In the genomic region with DNA sequence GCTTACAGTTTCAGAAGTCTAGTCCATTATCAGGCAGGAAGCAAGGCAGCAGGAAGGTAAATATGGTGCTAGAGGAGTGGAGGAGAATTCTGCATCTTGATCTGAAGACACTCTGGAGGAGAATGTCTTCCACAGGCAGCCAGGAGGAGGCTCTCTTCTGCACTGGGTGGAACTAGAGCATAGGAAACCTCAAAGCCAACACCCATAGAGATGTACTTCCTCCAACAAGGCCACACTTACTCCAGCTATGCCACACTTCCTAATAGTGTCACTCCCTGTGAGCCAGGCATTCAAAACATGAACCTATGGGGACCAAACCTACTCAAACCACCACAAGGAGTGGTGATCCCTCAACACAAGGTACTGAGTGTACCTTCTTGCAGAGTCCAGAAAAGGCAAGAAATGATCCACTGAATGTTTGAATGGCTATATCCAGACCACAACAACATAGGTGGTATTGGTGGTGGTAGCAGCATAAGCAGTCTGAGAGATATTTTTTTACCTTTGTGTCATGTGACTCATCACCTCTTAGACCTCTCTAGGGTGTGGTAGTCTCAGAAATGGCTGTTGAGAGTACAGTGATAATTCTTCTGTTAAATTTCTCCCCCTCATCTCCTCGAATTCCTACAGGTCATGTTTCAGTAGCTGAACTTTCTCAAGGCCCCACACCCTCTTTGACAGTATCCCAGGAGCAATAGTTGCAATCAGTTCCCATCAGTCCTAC, we compare ENCODE assay signal across 9 mouse cellular contexts.
DNase-seq lines count a peak whose midpoint lies in the region; ATAC-seq and TF ChIP-seq lines count a peak whose summit lies in the region.
"Had no signal": no experiment of that assay in that cellular context is flagged by ENCODE, and none has a peak within 500 bp of the region (broad histone marks: within the 10 kb centered on the region; RNA-seq: fewer than 3 reads in every experiment).

No protein-coding gene starts in this region.

- peak; percentile 19 to 21 for DNase-seq in heart, adult 2 months
- peak; percentile 71 for DNase-seq in induced T-regulatory cell, adult 2 months (ENCODE audit: low read depth)
- DNase-seq in thymus, postnatal 0 days (ENCODE audit: low spot score), result peak; percentile 59
- no peak for DNase-seq in cerebellum, postnatal 4 days (ENCODE audit: low spot score in 2 of 2)
- DNase-seq in neural tube, embryonic 10.5 days (ENCODE audit: extremely low spot score, low spot score), result no peak
- DNase-seq: cerebellum, adult 11 months had no signal

- no peak overlapping the region for H3K4me2 ChIP-seq in heart, embryonic 11.5 days
- H3K4me2 ChIP-seq in neural tube, embryonic 15.5 days, result no peak overlapping the region

- no peaks in the 10 kb centered on the region for H3K4me1 ChIP-seq in heart, adult 2 months (ENCODE audit: control insufficient read depth, insufficient read depth, low read length)
- H3K4me1 ChIP-seq in heart, embryonic 11.5 days (ENCODE audit: control insufficient read depth, insufficient read depth, low read length), result no peaks in the 10 kb centered on the region
- H3K4me1 ChIP-seq in neural tube, embryonic 15.5 days, result no peaks in the 10 kb centered on the region

- no peak overlapping the region for H3K4me3 ChIP-seq in heart, adult 2 months
- no peak overlapping the region for H3K4me3 ChIP-seq in heart, embryonic 11.5 days (ENCODE audit: low read depth, low read length)
- H3K4me3 ChIP-seq in macrophage (ENCODE audit: inconsistent target), result no peak overlapping the region
- no peak overlapping the region for H3K4me3 ChIP-seq in neural tube, embryonic 15.5 days (replicated peaks)

- no peak overlapping the region for H3K27ac ChIP-seq in heart, adult 2 months
- H3K27ac ChIP-seq in heart, embryonic 11.5 days (ENCODE audit: low read depth, low read length), result no peak overlapping the region
- H3K27ac ChIP-seq in macrophage, result peak overlapping the region; percentile 12; the same call in 1 of the 2 replicates
- H3K27ac ChIP-seq in neural tube, embryonic 15.5 days (replicated peaks), result no peak overlapping the region

- TF ChIP-seq EP300 in heart, adult 2 months (IDR thresholded peaks at IDR 0.05; ENCODE audit: insufficient read depth, low read depth, low read length), result no peak

- H3K36me3 ChIP-seq in heart, adult 2 months (ENCODE audit: control insufficient read depth, insufficient read depth, low read length), result no peaks in the 10 kb centered on the region
- H3K36me3 ChIP-seq in heart, embryonic 11.5 days (ENCODE audit: control insufficient read depth, insufficient read depth, low read length), result no peaks in the 10 kb centered on the region
- no peaks in the 10 kb centered on the region for H3K36me3 ChIP-seq in macrophage (ENCODE audit: inconsistent target)
- no peaks in the 10 kb centered on the region for H3K36me3 ChIP-seq in neural tube, embryonic 15.5 days

- no peaks in the 10 kb centered on the region for H3K9me3 ChIP-seq in heart, embryonic 11.5 days (replicated peaks; ENCODE audit: control insufficient read depth, low read length)
- H3K9me3 ChIP-seq in neural tube, embryonic 15.5 days (replicated peaks), result no peaks in the 10 kb centered on the region

- no peaks in the 10 kb centered on the region for H3K79me2 ChIP-seq in heart, adult 2 months (replicated peaks; ENCODE audit: control insufficient read depth, insufficient read depth, low read length)
- no peaks in the 10 kb centered on the region for H3K79me2 ChIP-seq in macrophage (ENCODE audit: inconsistent target)

- H3K27me3 ChIP-seq in heart, adult 2 months (ENCODE audit: control insufficient read depth, insufficient read depth, low read length), result no peaks in the 10 kb centered on the region
- H3K27me3 ChIP-seq in heart, embryonic 11.5 days (ENCODE audit: control insufficient read depth, insufficient read depth, low read length), result no peaks in the 10 kb centered on the region
- H3K27me3 ChIP-seq in neural tube, embryonic 15.5 days (replicated peaks), result no peaks in the 10 kb centered on the region

- intact Hi-C loops in heart, adult 2 months (cut with DNase I), result no loop called here

- TF ChIP-seq POLR2A in heart, adult 2 months (IDR thresholded peaks at IDR 0.05; ENCODE audit: insufficient read depth, low read depth, low read length), result no peak

- 40% methylated on average over 1 of the region's 1 CpGs for WGBS in heart, adult 2 months
- WGBS in heart, embryonic 11.5 days (ENCODE audit: insufficient replicate concordance), result 64% methylated on average over 1 of the region's 1 CpGs
- WGBS in macrophage (ENCODE audit: missing documents), result 91% methylated on average over 1 of the region's 1 CpGs
- WGBS in neural tube, embryonic 15.5 days, result 60% methylated on average over 1 of the region's 1 CpGs

- no peak overlapping the region for H3K9ac ChIP-seq in heart, adult 2 months (ENCODE audit: low read depth, low read length)
- no peak overlapping the region for H3K9ac ChIP-seq in heart, embryonic 11.5 days (ENCODE audit: low read depth, low read length)
- H3K9ac ChIP-seq in neural tube, embryonic 15.5 days (replicated peaks), result no peak overlapping the region

- TF ChIP-seq CTCF in heart, adult 2 months (IDR thresholded peaks at IDR 0.05), result peak; percentile 51

- ATAC-seq in heart, embryonic 11.5 days (replicated peaks; ENCODE audit: insufficient number of reproducible peaks, low FRiP score, low TSS enrichment), result no peak
- ATAC-seq in neural tube, embryonic 15.5 days (ENCODE audit: low FRiP score), result no peak

Comparison
In these comparisons a context has a peak if more than half of its experiments do, and no peak if none do; other contexts are left out.
1. DNase-seq: peak in heart, adult 2 months (2 of 2), induced T-regulatory cell, adult 2 months (single experiment) and thymus, postnatal 0 days (single experiment); none in cerebellum, postnatal 4 days (0 of 2) and neural tube, embryonic 10.5 days (single experiment).